In the genomic region with DNA sequence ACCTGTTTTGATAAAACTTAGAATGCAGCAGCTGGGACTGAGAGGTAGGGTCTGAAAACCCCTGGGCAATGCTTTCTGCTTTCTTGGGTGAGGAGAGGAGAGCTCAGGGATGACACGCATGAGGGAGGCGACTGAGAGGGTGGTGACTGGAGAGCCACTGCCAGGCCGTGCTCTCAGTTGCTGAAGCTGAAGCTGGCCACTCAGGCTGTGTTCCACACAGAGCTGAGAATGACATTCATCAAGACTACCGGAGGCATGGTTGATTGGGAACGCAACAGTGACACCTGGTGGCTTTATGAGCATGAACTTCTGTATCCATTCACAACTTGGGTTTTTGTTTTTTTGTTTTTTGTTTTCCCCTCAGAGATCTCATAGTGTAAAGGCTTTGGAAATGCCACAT, we compare ENCODE assay signal across 9 mouse cellular contexts. TPM values are rescaled to one million over a fixed set of nuclear protein-coding genes. Genes with fewer than 3 reads are reported as not detected.
A peak's percentile ranks its signal among the peaks of the same experiment; 100 is the strongest.
DNase-seq lines count a peak whose midpoint lies in the region; ATAC-seq and TF ChIP-seq lines count a peak whose summit lies in the region.
"Had no signal": no experiment of that assay in that cellular context is flagged by ENCODE, and none has a peak within 500 bp of the region (broad histone marks: within the 10 kb centered on the region; RNA-seq: fewer than 3 reads in every experiment).

No protein-coding gene starts in this region.

- H3K79me3 ChIP-seq in C2C12 (ENCODE audit: low read depth): no peaks in the 10 kb centered on the region

- no peak overlapping the region for H3ac ChIP-seq in C2C12 (ENCODE audit: control insufficient read depth, insufficient read length, low read depth)

- DNase-seq in adrenal gland, adult 2 months: peak; percentile 37
- peak; percentile 67 for DNase-seq in embryo, embryonic 9.5 days (ENCODE audit: extremely low spot score)
- DNase-seq in heart, adult 9 months (ENCODE audit: low spot score in 2 of 2): peak; percentile 39 to 47
- peak; percentile 86 for DNase-seq in naive thymus-derived CD4-positive, alpha-beta T cell, adult 2 months (ENCODE audit: low read depth)
- DNase-seq in stomach, postnatal 0 days (ENCODE audit: low spot score): peak; percentile 62

- peaks cover 10% of the 10 kb centered on the region for H3K9me3 ChIP-seq in kidney, embryonic 14.5 days (ENCODE audit: control insufficient read depth, low read length)
- peaks cover 12% of the 10 kb centered on the region; the same call in 1 of the 2 replicates for H3K9me3 ChIP-seq in limb, embryonic 12.5 days
- 0 out of 2 replicates have a peak, but pooled peaks cover 2% of the 10 kb centered on the region for H3K9me3 ChIP-seq in stomach, postnatal 0 days (ENCODE audit: control insufficient read depth, low read length)

- peak; percentile 50 for TF ChIP-seq CTCF in C2C12 (IDR thresholded peaks at IDR 0.05; ENCODE audit: control insufficient read depth, insufficient read depth, insufficient read length)
- peak; percentile 90 for TF ChIP-seq CTCF in stomach, postnatal 0 days (IDR thresholded peaks at IDR 0.05; ENCODE audit: low read depth)

- WGBS in kidney, embryonic 14.5 days: 3% methylated on average over 5 of the region's 5 CpGs
- 4% methylated on average over 5 of the region's 5 CpGs for WGBS in limb, embryonic 12.5 days
- WGBS in stomach, postnatal 0 days: 0% methylated on average over 5 of the region's 5 CpGs

- H3K9ac ChIP-seq in kidney, embryonic 14.5 days (ENCODE audit: low read depth, low read length): no peak overlapping the region
- H3K9ac ChIP-seq in limb, embryonic 12.5 days (replicated peaks): no peak overlapping the region
- no peak overlapping the region for H3K9ac ChIP-seq in stomach, postnatal 0 days (ENCODE audit: low read length)

- H3K79me2 ChIP-seq in C2C12 (ENCODE audit: control insufficient read depth, insufficient read depth): no peaks in the 10 kb centered on the region

- H3K27ac ChIP-seq in kidney, embryonic 14.5 days (ENCODE audit: low read depth, low read length): no peak overlapping the region
- H3K27ac ChIP-seq in limb, embryonic 12.5 days: no peak overlapping the region
- H3K27ac ChIP-seq in stomach, postnatal 0 days (replicated peaks): no peak overlapping the region

- no peak overlapping the region for H3K4me3 ChIP-seq in C2C12 (ENCODE audit: insufficient read depth, poor library complexity, severe bottlenecking)
- H3K4me3 ChIP-seq in kidney, embryonic 14.5 days (ENCODE audit: low read length): no peak overlapping the region
- no peak overlapping the region for H3K4me3 ChIP-seq in limb, embryonic 12.5 days (replicated peaks)
- no peak overlapping the region for H3K4me3 ChIP-seq in stomach, postnatal 0 days (ENCODE audit: low read depth, low read length)
- H3K4me3 ChIP-seq: erythroblast, embryonic 14.5 days had no signal

- no peak overlapping the region for H3K4me2 ChIP-seq in kidney, embryonic 14.5 days (replicated peaks; ENCODE audit: low read depth, low read length)
- H3K4me2 ChIP-seq in limb, embryonic 12.5 days: no peak overlapping the region
- no peak overlapping the region for H3K4me2 ChIP-seq in stomach, postnatal 0 days (replicated peaks; ENCODE audit: low read depth)

- TF ChIP-seq EP300 in stomach, postnatal 0 days (optimal IDR thresholded peaks at IDR 0.05): no peak

- ATAC-seq in kidney, embryonic 14.5 days (ENCODE audit: low FRiP score, low TSS enrichment): peak; percentile 86
- ATAC-seq in limb, embryonic 12.5 days (ENCODE audit: insufficient number of reproducible peaks, insufficient read depth, low FRiP score, low TSS enrichment, low read depth): peak; percentile 75; the same call in 1 of the 2 replicates
- 0 out of 2 replicates have a peak, but pooled peaks have one; percentile 65 for ATAC-seq in stomach, postnatal 0 days (ENCODE audit: low FRiP score, low TSS enrichment)

- H3K4me1 ChIP-seq in kidney, embryonic 14.5 days (ENCODE audit: control insufficient read depth, insufficient read depth, low read length): 0 out of 2 replicates have a peak, but pooled peaks cover 4% of the 10 kb centered on the region
- 0 out of 2 replicates have a peak, but pooled peaks cover 6% of the 10 kb centered on the region for H3K4me1 ChIP-seq in limb, embryonic 12.5 days (replicated peaks)
- H3K4me1 ChIP-seq in stomach, postnatal 0 days (replicated peaks; ENCODE audit: control insufficient read depth, insufficient read depth): no peaks in the 10 kb centered on the region

- H3K36me3 ChIP-seq in C2C12 (ENCODE audit: control insufficient read depth, insufficient read depth): no peaks in the 10 kb centered on the region
- H3K36me3 ChIP-seq in kidney, embryonic 14.5 days (ENCODE audit: control insufficient read depth, insufficient read depth, low read length): no peaks in the 10 kb centered on the region
- H3K36me3 ChIP-seq in limb, embryonic 12.5 days: no peaks in the 10 kb centered on the region
- no peaks in the 10 kb centered on the region for H3K36me3 ChIP-seq in stomach, postnatal 0 days (ENCODE audit: control insufficient read depth, insufficient read depth, low read length)

- H3K27me3 ChIP-seq in C2C12 (ENCODE audit: control insufficient read depth, insufficient read depth, insufficient read length): no peaks in the 10 kb centered on the region
- no peaks in the 10 kb centered on the region for H3K27me3 ChIP-seq in kidney, embryonic 14.5 days (ENCODE audit: control insufficient read depth, insufficient read depth, low read length)
- H3K27me3 ChIP-seq in limb, embryonic 12.5 days: no peaks in the 10 kb centered on the region
- no peaks in the 10 kb centered on the region for H3K27me3 ChIP-seq in stomach, postnatal 0 days (ENCODE audit: control insufficient read depth, insufficient read depth, low read length)

TF ChIP-seq in C2C12, 6 proteins besides CTCF, POLR2A, EP300 and RAD21:
- TF ChIP-seq FOSL1 (IDR thresholded peaks at IDR 0.05; ENCODE audit: insufficient read depth, low read length, poor library complexity, severe bottlenecking): no peak
- no peak for TF ChIP-seq CEBPB (IDR thresholded peaks at IDR 0.05; ENCODE audit: low read depth)
- TF ChIP-seq MYOD1 (IDR thresholded peaks at IDR 0.05; ENCODE audit: control insufficient read depth, insufficient read length, low read depth): no peak
- TF ChIP-seq MAX (IDR thresholded peaks at IDR 0.05): no peak

RNA-seq across cellular contexts. Expression of a gene that starts 19.4 kb away (rescaled TPM):
- polyA plus RNA-seq in C2C12 (2012; fragmentation: generic; extraction: Trizol): 0.02 TPM
- 1 to 10 TPM in 1 of 2 experiments, under 1 TPM in 1; 0.90 to 1.0 TPM for total RNA-seq in adrenal gland, adult 2 months (2021)
- 0.77 and 1.6 TPM in 2 replicates for polyA plus RNA-seq in adrenal gland, adult 2 months (2012; rRNA removed)
- 10.2 and 17.8 TPM in 2 replicates for polyA plus RNA-seq in kidney, embryonic 14.5 days (2014; fragmentation: Nextera tagmentation; extraction: Ambion mirVana)
- 7.5 and 8.0 TPM in 2 replicates for polyA plus RNA-seq in limb, embryonic 12.5 days (2016; fragmentation: Nextera tagmentation; extraction: Ambion mirVana)
- 0.63 and 0.98 TPM in 2 replicates for polyA plus RNA-seq in stomach, postnatal 0 days (2015; fragmentation: Nextera tagmentation; extraction: Ambion mirVana)
- polyA plus RNA-seq: erythroblast, embryonic 14.5 days had no signal

RNA-seq across cellular contexts. Expression of a gene that starts 42.8 kb away (rescaled TPM):
- polyA plus RNA-seq in C2C12 (2012; fragmentation: generic; extraction: Trizol): not detected
- not detected for total RNA-seq in adrenal gland, adult 2 months (2021)
- polyA plus RNA-seq in adrenal gland, adult 2 months (2012; rRNA removed): not detected in 2 replicates
- 19.9 and 22.2 TPM in 2 replicates for polyA plus RNA-seq in kidney, embryonic 14.5 days (2014; fragmentation: Nextera tagmentation; extraction: Ambion mirVana)
- 0.71 and 0.73 TPM in 2 replicates for polyA plus RNA-seq in limb, embryonic 12.5 days (2016; fragmentation: Nextera tagmentation; extraction: Ambion mirVana)
- 1.9 and 3.0 TPM in 2 replicates for polyA plus RNA-seq in stomach, postnatal 0 days (2015; fragmentation: Nextera tagmentation; extraction: Ambion mirVana)
- polyA plus RNA-seq: erythroblast, embryonic 14.5 days had no signal

RNA-seq across cellular contexts. Expression of a gene that starts 58.2 kb away (rescaled TPM):
- polyA plus RNA-seq in C2C12 (2012; fragmentation: generic; extraction: Trizol): 0.11 TPM
- total RNA-seq in adrenal gland, adult 2 months (2021): 1 to 10 TPM; 2.0 to 2.4 TPM
- 0.12 and 0.32 TPM in 2 replicates for polyA plus RNA-seq in adrenal gland, adult 2 months (2012; rRNA removed)
- 2.6 and 3.0 TPM in 2 replicates for polyA plus RNA-seq in kidney, embryonic 14.5 days (2014; fragmentation: Nextera tagmentation; extraction: Ambion mirVana)
- polyA plus RNA-seq in limb, embryonic 12.5 days (2016; fragmentation: Nextera tagmentation; extraction: Ambion mirVana): not detected in 2 replicates
- polyA plus RNA-seq in stomach, postnatal 0 days (2015; fragmentation: Nextera tagmentation; extraction: Ambion mirVana): 11.9 and 13.9 TPM in 2 replicates
- polyA plus RNA-seq: erythroblast, embryonic 14.5 days had no signal
